Mouse (Mus musculus) neural tube, embryonic 15.5 days (tissue): Measurements from ENCODE around the gene Gdpgp1. TPM values are rescaled to one million over a fixed set of nuclear protein-coding genes. Genes with fewer than 3 reads are reported as not detected.

ENCODE experiments used
- ATAC-seq: fragments of 200-750 bp; cut with Nextera tagmentation; 2 replicates; pipeline ENCODE4 v1.8.0; 2017; ENCODE audit warnings: mild to moderate bottlenecking, moderate TSS enrichment, moderate library complexity; ENCODE audit not compliant: low FRiP score
- H3K27ac ChIP-seq: fragments of 300-500 bp; sonication (generic); replicated peaks from 2 replicates; pipeline ENCODE4 v1.5.1; 2015; ENCODE audit warnings: mild to moderate bottlenecking, inconsistent platforms
- H3K27me3 ChIP-seq: fragments of 300-500 bp; sonication (generic); replicated peaks from 2 replicates; pipeline ENCODE4 v1.6.1; 2015; ENCODE audit warnings: inconsistent platforms
- H3K36me3 ChIP-seq: fragments of 300-500 bp; sonication (generic); 2 replicates; pipeline ENCODE4 v1.6.1; 2015; ENCODE audit warnings: inconsistent platforms
- H3K4me1 ChIP-seq: fragments of 300-500 bp; sonication (generic); 2 replicates; pipeline ENCODE4 v1.6.1; 2015; ENCODE audit warnings: inconsistent platforms
- H3K4me2 ChIP-seq: fragments of 300-500 bp; sonication (generic); 2 replicates; pipeline ENCODE4 v1.6.1; 2015; ENCODE audit warnings: inconsistent platforms, mild to moderate bottlenecking, moderate library complexity
- H3K4me3 ChIP-seq: fragments of 300-500 bp; sonication (generic); replicated peaks from 2 replicates; pipeline ENCODE4 v1.5.1; 2015; ENCODE audit warnings: mild to moderate bottlenecking, inconsistent platforms
- H3K9ac ChIP-seq: fragments of 300-500 bp; sonication (generic); replicated peaks from 2 replicates; pipeline ENCODE4 v1.6.1; 2015; ENCODE audit warnings: mild to moderate bottlenecking, inconsistent platforms
- H3K9me3 ChIP-seq: fragments of 300-500 bp; sonication (generic); replicated peaks from 2 replicates; pipeline ENCODE4 v1.6.1; 2016; ENCODE audit warnings: inconsistent platforms
- WGBS: fragments of 180-500 bp; shearing (Covaris S2); methylation state at CpG from one replicate; pipeline ENCODE4 v1.1.7; 2015; ENCODE audit warnings: mixed read lengths; 5-methylcytosine and 5-hydroxymethylcytosine counted together
- polyA plus RNA-seq: library from polyadenylated mRNA; unstranded; fragments of >200 nt; fragmentation: Nextera tagmentation; extraction: Ambion mirVana; gene quantifications from 2 replicates; pipeline ENCODE4 v1.2.1, GENCODE M21; 2015

Gdpgp1 gene
- polyA plus RNA-seq, 1 experiment from 2014 or later = 4.6 TPM

- over 99% methylated on average over 5 of the region's 5 CpGs for WGBS
- Histone ChIP-seq H3K36me3 (peaks cover 88% of the 10 kb centered on the region), H3K9ac (no peak overlapping the region), H3K4me1 (no peaks in the 10 kb centered on the region), H3K4me3 (no peak overlapping the region), H3K27ac (no peak overlapping the region), H3K4me2 (no peak overlapping the region), H3K9me3 (no peaks in the 10 kb centered on the region), H3K27me3 (no peaks in the 10 kb centered on the region)
- ATAC-seq = no peak
These were observed 51.7 kb downstream of the Gdpgp1 start for GRCm38 (mm10) chr7:80284391-80284790.

GRCm38 (mm10) chr7:80285725-80286124 is 53.1 kb downstream of the Gdpgp1 start:
- H3K36me3 ChIP-seq = peaks cover 86% of the 10 kb centered on the region
- no peaks in the 10 kb centered on the region for H3K4me1 ChIP-seq
- no peaks in the 10 kb centered on the region for H3K27me3 ChIP-seq
- no peak overlapping the region for H3K4me3 ChIP-seq
- no peak for ATAC-seq
- 95% methylated on average over 6 of the region's 6 CpGs for WGBS
- no peak overlapping the region for H3K4me2 ChIP-seq
- no peaks in the 10 kb centered on the region for H3K9me3 ChIP-seq
- no peak overlapping the region for H3K27ac ChIP-seq
- no peak overlapping the region for H3K9ac ChIP-seq

- ATAC-seq = no peak
- H3K4me1 ChIP-seq = no peaks in the 10 kb centered on the region
- H3K36me3 ChIP-seq = peaks cover 84% of the 10 kb centered on the region
- H3K27me3 ChIP-seq = no peaks in the 10 kb centered on the region
- H3K9ac ChIP-seq = no peak overlapping the region
- no peak overlapping the region for H3K4me2 ChIP-seq
- no peak overlapping the region for H3K4me3 ChIP-seq
- no peak overlapping the region for H3K27ac ChIP-seq
- no peaks in the 10 kb centered on the region for H3K9me3 ChIP-seq
- 88% methylated on average over 10 of the region's 10 CpGs for WGBS
These were observed 55.1 kb downstream of the Gdpgp1 start for GRCm38 (mm10) chr7:80287736-80288135.

Other genes with a start within 250 kb of the Gdpgp1 start
- 11.6 and 13.9 TPM in 2 replicates for gene Zfp710, start 208.1 kb upstream of the Gdpgp1 start, polyA plus RNA-seq
- gene Idh2, start 117.5 kb upstream of the Gdpgp1 start, polyA plus RNA-seq = 200 and 267 TPM in 2 replicates
- gene Sema4b, start 46.0 kb upstream of the Gdpgp1 start, polyA plus RNA-seq = 22.7 and 25.8 TPM in 2 replicates
- 32.2 and 59.5 TPM in 2 replicates for gene Cib1, start 52 bp upstream of the Gdpgp1 start, polyA plus RNA-seq
- 2.0 and 2.4 TPM in 2 replicates for gene Ttll13, start 13.5 kb downstream of the Gdpgp1 start, polyA plus RNA-seq
- 65.6 and 68.2 TPM in 2 replicates for gene Ngrn, start 28.4 kb downstream of the Gdpgp1 start, polyA plus RNA-seq
- gene Vps33b, start 36.8 kb downstream of the Gdpgp1 start, polyA plus RNA-seq = 27.8 and 28.9 TPM in 2 replicates
- gene Prc1, start 61.6 kb downstream of the Gdpgp1 start, polyA plus RNA-seq = 23.9 and 48.7 TPM in 2 replicates
- 11.6 and 14.6 TPM in 2 replicates for gene Rccd1, start 91.6 kb downstream of the Gdpgp1 start, polyA plus RNA-seq
- gene Unc45a, start 108.1 kb downstream of the Gdpgp1 start, polyA plus RNA-seq = 58.2 and 59.0 TPM in 2 replicates
- gene Hddc3, start 110.2 kb downstream of the Gdpgp1 start, polyA plus RNA-seq = 20.7 and 20.8 TPM in 2 replicates
- gene Man2a2, start 138.5 kb downstream of the Gdpgp1 start, polyA plus RNA-seq = 25.5 and 26.9 TPM in 2 replicates
- 4.5 and 7.7 TPM in 2 replicates for gene Fes, start 155.1 kb downstream of the Gdpgp1 start, polyA plus RNA-seq
- gene Furin, start 172.6 kb downstream of the Gdpgp1 start, polyA plus RNA-seq = 5.6 and 6.2 TPM in 2 replicates